Mouse (Mus musculus): Measurements from ENCODE around the gene Ice1. TPM values are rescaled to one million over a fixed set of nuclear protein-coding genes. Genes with fewer than 3 reads are reported as not detected.

Gene Ice1
- total and polyA plus RNA-seq, 3 experiments = 24.3 to 30.4 (median 25.7) TPM

DNA sequence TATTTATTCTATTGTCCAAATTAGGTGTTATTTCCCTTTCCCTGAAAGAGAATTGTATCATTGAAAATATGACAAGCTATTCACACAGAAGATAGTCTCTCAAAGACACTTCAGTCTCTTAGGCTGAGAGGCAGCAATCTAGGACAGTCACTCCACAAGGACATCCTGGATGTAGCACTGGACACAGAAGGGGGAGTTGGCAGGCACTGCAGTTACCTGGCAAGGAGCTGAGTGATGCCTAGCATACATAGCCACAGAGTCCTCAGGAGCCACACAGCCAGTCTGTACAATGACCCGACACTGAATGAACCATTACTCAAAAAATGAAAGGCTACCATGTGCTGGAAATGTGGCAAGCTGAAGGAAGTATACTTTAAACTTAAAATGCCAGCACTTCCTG lies 35.9 kb downstream of the Ice1 start:
- WGBS = 54% methylated on average over 1 of the region's 1 CpGs
- TF ChIP-seq EP300 (IDR thresholded peaks at IDR 0.05; ENCODE audit: insufficient read depth, low read depth, low read length) = no peak
- TF ChIP-seq POLR2A (IDR thresholded peaks at IDR 0.05; ENCODE audit: insufficient read depth, low read depth, low read length) = no peak
- TF ChIP-seq CTCF (IDR thresholded peaks at IDR 0.05) = no peak
- H3K4me1 ChIP-seq (ENCODE audit: control insufficient read depth, insufficient read depth, low read length) = no peaks in the 10 kb centered on the region
- H3K9ac ChIP-seq (ENCODE audit: low read depth, low read length) = no peak overlapping the region
- DNase-seq = no peak
- intact Hi-C loops (cut with DNase I) = no loop called here
- H3K36me3 ChIP-seq (ENCODE audit: control insufficient read depth, insufficient read depth, low read length) = no peaks in the 10 kb centered on the region
- H3K27ac ChIP-seq = no peak overlapping the region
- H3K4me3 ChIP-seq = no peak overlapping the region
- no peaks in the 10 kb centered on the region for H3K27me3 ChIP-seq (ENCODE audit: control insufficient read depth, insufficient read depth, low read length)
- H3K79me2 ChIP-seq (replicated peaks; ENCODE audit: control insufficient read depth, insufficient read depth, low read length) = no peaks in the 10 kb centered on the region

DNA sequence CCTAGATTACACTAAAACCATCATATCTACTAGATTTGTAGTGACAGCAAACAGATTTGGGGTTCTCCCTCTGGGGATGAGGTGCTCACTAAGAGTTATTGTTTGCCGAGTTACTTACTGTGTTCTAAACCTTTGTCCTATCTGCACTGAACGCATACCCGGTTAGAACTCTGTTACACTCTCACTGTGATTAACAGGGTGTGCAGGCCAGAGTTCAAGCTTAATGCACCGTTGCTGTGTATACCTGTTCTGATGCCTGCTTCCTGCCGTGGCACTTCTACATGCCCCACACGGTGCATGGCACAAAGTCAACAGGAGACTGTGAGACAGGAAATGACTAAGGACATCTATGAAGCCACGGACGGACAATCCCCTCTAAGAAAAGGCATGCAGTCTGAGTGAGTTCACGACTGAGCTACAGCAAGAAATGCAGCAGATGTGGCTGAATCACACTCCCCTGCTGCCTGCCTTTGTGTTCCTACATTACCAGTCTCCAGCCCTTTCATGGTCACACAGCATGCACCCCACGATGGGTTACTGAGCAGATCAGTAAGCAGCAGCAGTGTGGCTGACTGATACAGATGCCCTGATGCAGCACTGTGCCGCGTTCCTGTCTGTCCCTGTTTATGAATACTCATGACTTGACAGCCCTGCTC lies 37.3 kb downstream of the Ice1 start:
- Histone ChIP-seq H3K27ac (no peak overlapping the region), H3K4me1 (ENCODE audit: control insufficient read depth, insufficient read depth, low read length) (no peaks in the 10 kb centered on the region), H3K9ac (ENCODE audit: low read depth, low read length) (no peak overlapping the region), H3K79me2 (replicated peaks; ENCODE audit: control insufficient read depth, insufficient read depth, low read length) (no peaks in the 10 kb centered on the region), H3K27me3 (ENCODE audit: control insufficient read depth, insufficient read depth, low read length) (no peaks in the 10 kb centered on the region), H3K36me3 (ENCODE audit: control insufficient read depth, insufficient read depth, low read length) (no peaks in the 10 kb centered on the region), H3K4me3 (no peak overlapping the region)
- intact Hi-C loops (cut with DNase I) = no loop called here
- 62% methylated on average over 12 of the region's 12 CpGs for WGBS
- no peak for DNase-seq
- no peak for TF ChIP-seq POLR2A (IDR thresholded peaks at IDR 0.05; ENCODE audit: insufficient read depth, low read depth, low read length)
- TF ChIP-seq CTCF (IDR thresholded peaks at IDR 0.05) = no peak
- TF ChIP-seq EP300 (IDR thresholded peaks at IDR 0.05; ENCODE audit: insufficient read depth, low read depth, low read length) = no peak

DNA sequence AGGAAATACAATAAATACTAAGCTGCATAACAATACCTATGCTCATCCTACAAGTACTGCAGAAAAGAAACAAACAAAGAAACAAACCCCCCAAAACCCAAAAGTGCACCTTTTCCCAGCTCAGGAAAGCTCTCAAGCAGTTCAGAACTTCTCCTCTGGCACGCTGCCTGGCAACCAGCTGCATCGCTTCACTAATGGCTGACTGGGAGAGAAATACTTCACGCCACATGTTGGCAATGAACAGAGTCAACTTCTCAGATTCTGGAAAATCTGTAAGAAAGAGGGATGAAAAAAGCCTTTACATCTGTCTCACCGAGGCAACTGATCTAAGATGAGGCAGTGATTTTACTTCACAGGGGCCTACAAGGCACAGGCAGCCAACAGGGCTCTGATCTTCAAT lies 38.5 kb downstream of the Ice1 start:
- Histone ChIP-seq H3K36me3 (ENCODE audit: control insufficient read depth, insufficient read depth, low read length) (no peaks in the 10 kb centered on the region), H3K27me3 (ENCODE audit: control insufficient read depth, insufficient read depth, low read length) (no peaks in the 10 kb centered on the region), H3K4me3 (no peak overlapping the region), H3K27ac (no peak overlapping the region), H3K9ac (ENCODE audit: low read depth, low read length) (no peak overlapping the region), H3K79me2 (replicated peaks; ENCODE audit: control insufficient read depth, insufficient read depth, low read length) (no peaks in the 10 kb centered on the region), H3K4me1 (ENCODE audit: control insufficient read depth, insufficient read depth, low read length) (no peaks in the 10 kb centered on the region)
- DNase-seq = peak; percentile 21 to 52
- TF ChIP-seq POLR2A (IDR thresholded peaks at IDR 0.05; ENCODE audit: insufficient read depth, low read depth, low read length) (no peak), CTCF (IDR thresholded peaks at IDR 0.05) (no peak), EP300 (IDR thresholded peaks at IDR 0.05; ENCODE audit: insufficient read depth, low read depth, low read length) (no peak)
- intact Hi-C loops (cut with DNase I) = no loop called here
- 71% methylated on average over 4 of the region's 4 CpGs for WGBS

DNA sequence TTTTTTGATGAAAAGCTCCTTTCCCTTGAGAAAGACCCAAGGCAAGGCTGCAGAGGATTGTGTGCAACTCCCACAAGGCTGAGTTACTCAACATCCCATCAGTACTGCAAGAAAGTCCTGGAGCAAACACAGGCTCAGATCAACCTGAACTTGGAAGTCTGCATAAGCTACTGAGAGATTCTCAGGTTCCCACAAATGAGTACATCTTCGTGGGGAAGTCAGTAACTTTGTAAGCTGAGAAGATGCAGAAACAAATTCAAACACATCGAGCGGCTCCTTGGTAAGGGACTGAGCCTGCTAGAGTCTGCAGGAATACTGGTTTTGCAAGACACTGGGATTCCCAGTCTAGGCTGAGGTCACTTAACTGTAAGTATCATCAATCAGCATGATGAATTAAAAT lies 40.5 kb downstream of the Ice1 start:
- H3K27ac ChIP-seq = no peak overlapping the region
- no peak for TF ChIP-seq CTCF (IDR thresholded peaks at IDR 0.05)
- TF ChIP-seq POLR2A (IDR thresholded peaks at IDR 0.05; ENCODE audit: insufficient read depth, low read depth, low read length) = no peak
- TF ChIP-seq EP300 (IDR thresholded peaks at IDR 0.05; ENCODE audit: insufficient read depth, low read depth, low read length) = no peak
- H3K36me3 ChIP-seq (ENCODE audit: control insufficient read depth, insufficient read depth, low read length) = no peaks in the 10 kb centered on the region
- intact Hi-C loops (cut with DNase I) = no loop called here
- 98% methylated on average over 3 of the region's 3 CpGs for WGBS
- no peak for DNase-seq
- H3K9ac ChIP-seq (ENCODE audit: low read depth, low read length) = no peak overlapping the region
- H3K4me1 ChIP-seq (ENCODE audit: control insufficient read depth, insufficient read depth, low read length) = no peaks in the 10 kb centered on the region
- H3K79me2 ChIP-seq (replicated peaks; ENCODE audit: control insufficient read depth, insufficient read depth, low read length) = no peaks in the 10 kb centered on the region
- no peaks in the 10 kb centered on the region for H3K27me3 ChIP-seq (ENCODE audit: control insufficient read depth, insufficient read depth, low read length)
- H3K4me3 ChIP-seq = no peak overlapping the region

DNA sequence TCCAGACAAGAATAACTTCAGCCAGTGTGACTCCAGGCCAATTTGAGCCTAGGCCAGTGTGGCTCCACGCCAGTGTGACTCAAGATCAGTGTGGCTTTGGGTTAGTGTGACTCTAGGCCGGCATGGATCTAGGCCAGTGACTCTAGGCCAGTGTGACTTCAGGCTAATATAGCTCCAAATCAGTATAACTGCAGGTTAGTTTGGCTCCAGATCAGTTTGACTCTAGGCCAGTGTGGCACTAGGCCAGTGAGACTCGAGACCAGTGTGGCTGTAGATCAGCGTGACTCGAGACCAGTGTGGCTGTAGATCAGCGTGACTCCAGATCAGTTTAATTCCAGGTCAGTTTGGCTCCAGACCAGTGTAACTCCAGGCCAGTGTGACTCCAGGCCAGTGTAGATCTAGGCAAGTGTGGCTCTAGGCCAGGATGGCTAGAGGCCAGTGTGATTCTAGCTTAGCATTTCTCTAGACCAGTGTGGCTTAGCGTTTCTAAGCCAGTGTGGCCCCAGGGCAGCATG lies 47.1 kb downstream of the Ice1 start:
- WGBS = 26% methylated on average over 7 of the region's 7 CpGs
- peak overlapping the region; percentile 20 for H3K27ac ChIP-seq
- no peak overlapping the region for H3K4me3 ChIP-seq
- H3K9ac ChIP-seq (ENCODE audit: low read depth, low read length) = no peak overlapping the region
- intact Hi-C loops (cut with DNase I) = no loop called here
- TF ChIP-seq EP300 (IDR thresholded peaks at IDR 0.05; ENCODE audit: insufficient read depth, low read depth, low read length) = peak; percentile 67; the same call in 1 of the 2 replicates
- no peak for TF ChIP-seq CTCF (IDR thresholded peaks at IDR 0.05)
- no peaks in the 10 kb centered on the region for H3K4me1 ChIP-seq (ENCODE audit: control insufficient read depth, insufficient read depth, low read length)
- H3K79me2 ChIP-seq (replicated peaks; ENCODE audit: control insufficient read depth, insufficient read depth, low read length) = no peaks in the 10 kb centered on the region
- H3K27me3 ChIP-seq (ENCODE audit: control insufficient read depth, insufficient read depth, low read length) = no peaks in the 10 kb centered on the region
- H3K36me3 ChIP-seq (ENCODE audit: control insufficient read depth, insufficient read depth, low read length) = peaks cover 5% of the 10 kb centered on the region; the same call in 1 of the 2 replicates
- peak; percentile 88 to 90 for DNase-seq

DNA sequence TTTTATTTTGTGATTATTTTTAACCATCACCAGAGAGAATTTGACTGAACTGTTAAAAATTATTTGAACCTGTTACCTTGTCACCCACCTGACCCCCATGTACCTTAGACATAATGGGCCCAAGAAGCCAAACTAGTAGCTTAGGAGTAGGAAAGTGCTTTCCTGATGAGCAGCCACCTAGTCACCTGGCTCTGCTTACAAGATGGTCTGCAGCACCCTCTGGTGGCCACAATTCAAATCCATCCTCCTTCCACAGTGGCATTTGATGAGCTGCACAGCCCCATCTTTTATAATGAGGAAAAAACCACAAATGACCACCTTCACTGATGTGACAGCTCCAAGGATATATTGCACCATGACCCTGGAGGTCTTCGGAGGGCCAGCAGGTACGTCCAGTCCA lies 50.5 kb downstream of the Ice1 start:
- TF ChIP-seq CTCF (IDR thresholded peaks at IDR 0.05) (peak; percentile 79), POLR2A (IDR thresholded peaks at IDR 0.05; ENCODE audit: insufficient read depth, low read depth, low read length) (no peak)
- Histone ChIP-seq H3K36me3 (ENCODE audit: control insufficient read depth, insufficient read depth, low read length) (peaks cover 5% of the 10 kb centered on the region; the same call in 1 of the 2 replicates), H3K27me3 (ENCODE audit: control insufficient read depth, insufficient read depth, low read length) (no peaks in the 10 kb centered on the region), H3K4me3 (no peak overlapping the region), H3K4me1 (ENCODE audit: control insufficient read depth, insufficient read depth, low read length) (no peaks in the 10 kb centered on the region), H3K9ac (ENCODE audit: low read depth, low read length) (no peak overlapping the region), H3K27ac (no peak overlapping the region), H3K79me2 (replicated peaks; ENCODE audit: control insufficient read depth, insufficient read depth, low read length) (no peaks in the 10 kb centered on the region)
- intact Hi-C loops (cut with DNase I) = loop anchor here (10.0 kb wide), 1 partner anchor 852 kb away; the partner anchor contains the start of gene Ube2ql1
- DNase-seq = peak; percentile 18 to 47
- 96% methylated on average over 2 of the region's 2 CpGs for WGBS
